Mouse (Mus musculus) embryonic stem cell, embryonic (primary cell): Measurements from ENCODE around the gene Vsir.

Source experiments
- CTCF ChIA-PET, 4 experiments: fragments of 300-600 bp in 2 of 4; fragments of 350-600 bp in 2 of 4; sonication (Branson Sonifier 250); formaldehyde crosslinking; loops; one replicate each; lab custom pipeline; 2022; ENCODE audit warnings: inconsistent platforms in 2 of 4; lab: Charles Lee
- POLR2A ChIA-PET, 4 experiments: fragments of 300-600 bp in 2 of 4; fragments of 350-600 bp in 2 of 4; sonication (Branson Sonifier 250); formaldehyde crosslinking; loops; one replicate each; lab custom pipeline; 2022; ENCODE audit warnings: antibody characterized with exemption in 4 of 4, inconsistent platforms in 1 of 4; lab: Charles Lee

Vsir gene

DNA sequence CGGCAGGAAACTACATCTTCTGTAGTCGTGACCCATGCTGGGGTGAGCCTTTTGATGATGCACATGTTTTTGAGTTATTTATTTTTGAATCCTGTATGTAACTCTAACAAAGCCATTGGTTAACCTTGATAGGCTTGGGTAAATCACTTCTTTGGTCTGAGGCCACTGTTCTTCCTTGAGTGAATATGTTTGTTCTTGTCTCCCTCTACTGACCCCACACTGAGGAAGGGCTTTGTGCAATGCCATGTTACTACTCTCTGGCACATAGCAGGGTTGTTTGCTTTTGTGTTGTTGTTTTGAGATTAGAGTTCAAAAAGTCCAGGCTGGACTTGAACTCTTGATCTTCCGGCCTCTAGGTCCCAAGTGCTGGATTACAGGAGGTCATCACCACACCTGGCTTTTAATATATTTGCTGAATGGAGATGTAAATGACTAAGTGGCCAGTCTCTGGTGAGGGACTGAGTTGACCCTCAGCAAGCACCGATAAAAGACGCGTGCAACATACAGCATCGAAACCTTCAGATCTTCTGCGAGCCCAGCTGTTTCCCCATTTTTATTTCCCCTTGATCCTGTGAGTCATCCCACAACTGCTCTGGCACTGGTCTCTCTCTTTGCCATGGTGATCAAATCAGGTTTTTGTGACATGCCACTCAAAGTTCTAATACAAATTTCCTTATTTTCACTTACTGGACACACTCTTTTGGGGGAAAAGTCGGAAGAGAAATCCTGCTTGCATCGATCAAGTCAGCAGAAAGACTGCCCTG, 51.6 kb downstream of the Vsir start:
- ChIA-PET POLR2A (no interaction called here), CTCF (no interaction called here)

DNA sequence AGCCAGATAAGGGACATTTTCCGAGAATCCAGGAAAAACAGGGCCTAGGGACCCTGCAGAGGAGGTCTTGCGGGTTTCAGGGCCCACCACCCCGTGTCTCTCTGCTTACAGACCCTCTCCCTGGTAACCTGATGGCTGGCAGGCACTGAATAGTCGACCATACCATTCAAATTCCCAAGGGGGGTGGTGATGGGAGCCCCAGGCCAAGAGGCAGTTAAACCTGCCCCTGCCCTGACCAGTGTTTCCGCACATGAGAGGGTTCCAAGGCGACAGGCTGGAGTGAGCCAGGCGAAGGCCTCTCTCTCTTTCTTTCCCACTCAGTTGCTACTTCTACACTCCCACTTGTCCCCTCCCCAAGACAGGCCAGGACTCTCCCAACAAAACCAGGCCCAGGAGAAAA, 52.8 kb downstream of the Vsir start, which contains the start of gene Gm17455:
Gm17455 (plus strand) TSS at position 278 of the 400 bp plus-strand sequence.
- CTCF ChIA-PET = interaction anchor here in 2 of 4 experiments (0.6 to 0.8 kb wide), 2 partner anchors 31 to 131 kb away, joined by 3 to 4 read pairs; no protein-coding TSS in a partner anchor
- POLR2A ChIA-PET = no interaction called here

- POLR2A ChIA-PET = interaction anchor here in 2 of 4 experiments (0.7 to 1.0 kb wide), 2 partner anchors 54 to 288 kb away, joined by 3 to 4 read pairs; partner anchors contain the start of gene Vsir (in 1 of the 2)
- CTCF ChIA-PET = interaction anchor here in 2 of 4 experiments (0.8 to 1.2 kb wide), 3 partner anchors 29 to 296 kb away, joined by 3 to 4 read pairs (median 3); no protein-coding TSS in a partner anchor
These were observed 54.0 kb downstream of the Vsir start for GRCm38 (mm10) chr10:60400507-60401295.

DNA sequence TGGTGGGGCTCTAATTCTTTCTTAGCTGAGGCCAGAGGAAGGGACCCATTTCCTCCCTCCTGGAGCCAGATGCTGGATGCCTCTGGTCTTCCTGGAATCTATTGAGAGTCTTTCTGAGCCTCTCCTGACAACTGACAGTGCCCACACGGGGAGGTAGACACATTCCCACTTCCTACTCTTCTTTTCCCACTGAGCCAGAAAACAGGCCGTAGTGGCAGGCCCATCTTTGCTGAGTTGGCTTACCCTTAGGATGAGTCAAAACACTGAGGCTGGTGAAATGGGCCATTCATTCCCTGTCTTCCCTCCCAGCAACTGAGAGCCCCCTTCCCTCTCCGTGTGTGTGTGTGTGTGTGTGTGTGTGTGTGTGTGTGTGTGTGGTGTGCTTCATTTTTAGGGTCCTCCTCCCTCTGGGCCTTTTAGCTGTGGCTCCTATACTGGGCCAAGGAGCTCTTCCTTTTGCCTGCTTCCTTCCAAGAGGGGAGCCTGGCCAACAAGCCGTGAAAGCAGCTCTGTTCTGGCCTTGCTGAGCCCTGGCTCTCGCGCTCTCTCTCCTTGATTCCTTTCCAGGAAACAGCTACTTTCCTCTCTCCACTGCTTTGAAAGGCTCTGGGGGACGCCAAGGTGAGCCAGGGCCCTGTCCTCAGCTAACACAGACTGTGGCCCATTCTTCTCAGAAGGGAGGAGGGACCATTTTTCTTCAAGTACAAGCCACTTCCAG, 59.0 kb downstream of the Vsir start:
- POLR2A ChIA-PET = interaction anchor here in 1 of 4 experiments (0.6 kb wide), 1 partner anchor 15 kb away, joined by 4 read pairs; no protein-coding TSS in a partner anchor
- CTCF ChIA-PET = interaction anchor here in 2 of 4 experiments (0.6 to 1.9 kb wide), 6 partner anchors 58 to 374 kb away, joined by 3 to 8 read pairs (median 5); no protein-coding TSS in a partner anchor

DNA sequence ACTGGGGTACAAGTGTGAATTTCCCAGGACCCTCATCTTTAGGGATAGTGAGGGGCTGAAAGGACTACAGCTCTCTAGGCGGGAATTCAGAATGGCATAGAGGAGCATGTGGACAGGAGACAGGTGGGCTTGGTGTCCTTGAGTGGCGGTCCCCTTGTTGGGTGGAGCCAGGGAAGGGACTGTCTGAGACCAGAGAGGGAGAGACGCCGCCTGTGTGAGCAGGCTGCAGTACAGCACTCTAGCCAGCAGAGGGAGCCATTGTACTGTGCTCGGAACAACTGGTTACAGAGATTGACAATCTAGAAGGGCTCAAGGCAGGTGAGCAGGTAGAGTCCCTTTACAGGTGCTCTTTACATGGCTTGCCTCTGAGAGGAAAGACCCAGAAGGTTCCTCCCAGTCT, 61.2 kb downstream of the Vsir start:
- ChIA-PET CTCF (interaction anchor here (0.6 to 1.7 kb wide), 11 partner anchors 14 to 664 kb away, joined by 3 to 8 read pairs (median 3); no protein-coding TSS in a partner anchor), POLR2A (interaction anchor here in 1 of 4 experiments (0.6 kb wide), 1 partner anchor 108 kb away, joined by 3 read pairs; no protein-coding TSS in a partner anchor)

- CTCF ChIA-PET = interaction anchor here (0.5 to 2.6 kb wide), 11 partner anchors 11 to 349 kb away, joined by 3 to 17 read pairs (median 5); partner anchors contain the start of genes Slc29a3 (in 1 of the 4) and Vsir (in 1 of the 4)
- POLR2A ChIA-PET = no interaction called here
These were observed 65.1 kb downstream of the Vsir start for GRCm38 (mm10) chr10:60411794-60412193.

GRCm38 (mm10) chr10:60413756-60414155, 67.1 kb downstream of the Vsir start:
- ChIA-PET CTCF (interaction anchor here in 3 of 4 experiments (0.7 to 2.3 kb wide), 4 partner anchors 81 to 339 kb away, joined by 3 to 6 read pairs (median 4); partner anchors contain the start of gene Slc29a3 (in 1 of the 3)), POLR2A (interaction anchor here in 1 of 4 experiments (0.8 kb wide), 1 partner anchor 63 kb away, joined by 3 read pairs; no protein-coding TSS in a partner anchor)

GRCm38 (mm10) chr10:60417041-60417440, 70.4 kb downstream of the Vsir start:
- ChIA-PET POLR2A (no interaction called here), CTCF (interaction anchor here in 3 of 4 experiments (0.6 to 2.3 kb wide), 7 partner anchors 50 to 630 kb away, joined by 3 to 8 read pairs (median 4); no protein-coding TSS in a partner anchor)

GRCm38 (mm10) chr10:60418137-60418536, 71.5 kb downstream of the Vsir start:
- POLR2A ChIA-PET = interaction anchor here in 1 of 4 experiments (1.0 kb wide), 1 partner anchor 113 kb away, joined by 3 read pairs; no protein-coding TSS in a partner anchor
- CTCF ChIA-PET = interaction anchor here (0.6 to 3.3 kb wide), 19 partner anchors 11 to 342 kb away, joined by 3 to 15 read pairs (median 5); partner anchors contain the start of gene Vsir (in 1 of the 4)

- ChIA-PET CTCF (interaction anchor here in 3 of 4 experiments (0.7 to 3.3 kb wide), 12 partner anchors 10 to 341 kb away, joined by 3 to 15 read pairs (median 4); no protein-coding TSS in a partner anchor), POLR2A (interaction anchor here in 1 of 4 experiments (0.7 to 1.1 kb wide), 2 partner anchors 11 to 13 kb away, joined by 3 read pairs; no protein-coding TSS in a partner anchor)
These were observed 73.0 kb downstream of the Vsir start for GRCm38 (mm10) chr10:60419624-60420023.
